Mouse (Mus musculus): ENCODE measurements around the gene Sspo. TPM values are rescaled to one million over a fixed set of nuclear protein-coding genes. Genes with fewer than 3 reads are reported as not detected.
A peak's percentile ranks its signal among the peaks of the same experiment; 100 is the strongest.
"Not testable (repeated sequence)": the region's sequence is repeated elsewhere in the genome, so short reads cannot be mapped to it uniquely, and the experiment has no call there.

Gene Sspo
- total RNA-seq, 2 experiments from 2014 or later = 0.50 to 0.69 TPM

- TF ChIP-seq CTCF (IDR thresholded peaks at IDR 0.05) = no peak
- Histone ChIP-seq H3K27ac (no peak overlapping the region), H3K4me3 (no peak overlapping the region)
- intact Hi-C loops (cut with DNase I) = no loop called here
- DNase-seq = no peak
Observed at GRCm38 (mm10) chr6:48510426-48510825, 62.4 kb downstream of the Sspo start.

GRCm38 (mm10) chr6:48511861-48512260, 63.8 kb downstream of the Sspo start:
- DNase-seq = no peak
- no peak for TF ChIP-seq CTCF (IDR thresholded peaks at IDR 0.05)
- Histone ChIP-seq H3K4me3 (no peak overlapping the region), H3K27ac (no peak overlapping the region)
- intact Hi-C loops (cut with DNase I) = no loop called here

GRCm38 (mm10) chr6:48524882-48525281, 76.9 kb downstream of the Sspo start:
- intact Hi-C loops (cut with DNase I); H3K4me3 ChIP-seq; DNase-seq; H3K27ac ChIP-seq: not testable (repeated sequence)

GRCm38 (mm10) chr6:48527901-48528300, 79.9 kb downstream of the Sspo start:
- no peak for DNase-seq
- no peak for TF ChIP-seq CTCF (IDR thresholded peaks at IDR 0.05)
- intact Hi-C loops (cut with DNase I) = no loop called here
- H3K4me3 ChIP-seq = no peak overlapping the region
- H3K27ac ChIP-seq = no peak overlapping the region

GRCm38 (mm10) chr6:48529261-48529660, 81.2 kb downstream of the Sspo start:
- DNase-seq = no peak
- no peak overlapping the region for H3K27ac ChIP-seq
- no peak overlapping the region for H3K4me3 ChIP-seq
- TF ChIP-seq CTCF (IDR thresholded peaks at IDR 0.05) = no peak
- intact Hi-C loops (cut with DNase I) = no loop called here

GRCm38 (mm10) chr6:48529871-48530440, 81.9 kb downstream of the Sspo start:
- Histone ChIP-seq H3K27ac (no peak overlapping the region), H3K4me3 (no peak overlapping the region)
- TF ChIP-seq CTCF (IDR thresholded peaks at IDR 0.05) = no peak
- intact Hi-C loops (cut with DNase I) = no loop called here
- no peak for DNase-seq

- H3K4me3 ChIP-seq = no peak overlapping the region
- no peak overlapping the region for H3K27ac ChIP-seq
- DNase-seq = no peak
- intact Hi-C loops (cut with DNase I) = no loop called here
- TF ChIP-seq CTCF (IDR thresholded peaks at IDR 0.05) = no peak
Observed at GRCm38 (mm10) chr6:48530862-48531261, 82.8 kb downstream of the Sspo start.

GRCm38 (mm10) chr6:48533475-48533874, 85.4 kb downstream of the Sspo start:
- H3K4me3 ChIP-seq = no peak overlapping the region
- intact Hi-C loops (cut with DNase I) = no loop called here
- DNase-seq = no peak
- H3K27ac ChIP-seq = no peak overlapping the region
- no peak for TF ChIP-seq CTCF (IDR thresholded peaks at IDR 0.05)

- TF ChIP-seq CTCF (IDR thresholded peaks at IDR 0.05) = no peak
- Histone ChIP-seq H3K4me3 (no peak overlapping the region), H3K27ac (no peak overlapping the region)
- DNase-seq = no peak
- intact Hi-C loops (cut with DNase I) = no loop called here
Observed at GRCm38 (mm10) chr6:48534913-48535312, 86.9 kb downstream of the Sspo start.

- Histone ChIP-seq H3K4me3 (no peak overlapping the region), H3K27ac (no peak overlapping the region)
- no peak for DNase-seq
- intact Hi-C loops (cut with DNase I) = no loop called here
- TF ChIP-seq CTCF (IDR thresholded peaks at IDR 0.05) = no peak
Observed at GRCm38 (mm10) chr6:48536091-48536490, 88.1 kb downstream of the Sspo start.

GRCm38 (mm10) chr6:48537105-48537954, 89.3 kb downstream of the Sspo start, which contains the start of gene Atp6v0e2:
Gene Atp6v0e2, plus strand, starts transcription at chr6:48537615.
- intact Hi-C loops (cut with DNase I) = no loop called here
- Histone ChIP-seq H3K27ac (peak within 1 kb of the TSS; percentile 93), H3K4me3 (peak within 1 kb of the TSS; percentile 85)
- TF ChIP-seq CTCF (IDR thresholded peaks at IDR 0.05) = 0 out of 2 replicates have a peak, but pooled peaks have one; percentile 6
- DNase-seq = peak; percentile 94

GRCm38 (mm10) chr6:48538841-48539737, 91.1 kb downstream of the Sspo start:
- peak; percentile 86 for DNase-seq
- peak overlapping the region; percentile 95 for H3K27ac ChIP-seq
- no peak overlapping the region for H3K4me3 ChIP-seq
- intact Hi-C loops (cut with DNase I) = no loop called here
- TF ChIP-seq CTCF (IDR thresholded peaks at IDR 0.05) = peak; percentile 83

All from gastrocnemius, adult 2 months (tissue).